Mouse (Mus musculus): ENCODE measurements around the gene Map3k20. TPM values are rescaled to one million over a fixed set of nuclear protein-coding genes. Genes with fewer than 3 reads are reported as not detected.

The Map3k20 gene
- total RNA-seq, 2 experiments from 2014 or later, result 30.5 to 46.9 TPM

DNA sequence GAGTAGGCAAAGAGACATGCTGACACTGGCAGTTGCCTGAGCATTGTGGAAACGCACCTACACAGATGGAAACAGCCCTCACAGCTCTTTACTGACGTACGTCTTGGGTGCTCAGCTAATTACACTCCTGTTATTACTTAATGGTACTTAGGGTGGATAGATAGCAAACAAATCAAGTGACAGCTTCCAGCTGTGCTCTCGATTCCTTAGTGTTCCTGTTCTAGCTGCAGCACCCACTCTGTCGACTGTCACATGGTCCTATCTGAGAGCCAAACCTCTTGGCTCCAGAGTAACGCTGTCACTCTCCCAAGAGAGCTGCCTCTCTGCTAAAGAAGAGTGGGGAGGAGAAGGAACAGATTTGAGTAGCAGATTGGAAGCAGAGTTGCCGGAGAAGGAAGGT is 80.5 kb downstream of the Map3k20 start:
- no peak for ATAC-seq (replicated peaks; ENCODE audit: low FRiP score, low TSS enrichment, poor library complexity, severe bottlenecking)

DNA sequence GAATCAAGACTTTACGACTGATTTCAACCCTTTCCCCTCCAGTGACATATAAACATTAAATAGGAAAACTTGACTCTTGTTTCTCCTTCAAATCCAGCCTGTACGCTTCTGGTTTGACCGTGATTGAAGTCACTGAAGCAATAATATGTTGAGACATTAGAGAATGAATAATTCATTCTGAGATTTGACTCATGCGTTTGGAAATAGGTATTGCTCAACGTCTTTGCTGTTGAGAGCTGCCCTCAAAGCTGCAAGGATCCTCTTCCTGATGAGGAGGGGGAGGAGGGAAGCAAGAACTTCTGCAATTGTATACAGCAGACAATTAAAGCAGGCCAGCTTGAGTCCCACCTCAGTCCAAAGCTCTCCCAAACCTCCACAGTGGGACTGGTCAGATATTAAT is 81.1 kb downstream of the Map3k20 start:
- no peak for ATAC-seq (replicated peaks; ENCODE audit: low FRiP score, low TSS enrichment, poor library complexity, severe bottlenecking)

DNA sequence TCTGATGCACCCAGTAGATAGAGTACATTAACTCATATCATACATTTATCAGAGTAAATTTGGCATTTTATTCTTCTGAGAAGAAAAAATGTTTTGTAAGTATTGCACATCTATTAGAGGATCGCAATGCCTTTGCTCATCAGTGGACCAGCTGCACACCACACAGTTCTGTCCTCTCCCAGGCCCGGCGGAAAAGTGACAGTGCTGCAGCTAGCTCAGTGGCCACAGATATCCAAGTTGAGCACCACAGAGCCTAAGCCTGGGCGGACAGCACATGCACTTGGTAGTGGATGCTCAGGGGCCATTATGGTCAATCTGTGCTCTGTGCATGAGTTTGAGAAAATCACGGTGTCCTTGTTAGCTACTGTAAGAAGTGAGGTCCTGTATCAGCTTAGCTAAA is 82.4 kb downstream of the Map3k20 start:
- no peak for ATAC-seq (replicated peaks; ENCODE audit: low FRiP score, low TSS enrichment, poor library complexity, severe bottlenecking)

DNA sequence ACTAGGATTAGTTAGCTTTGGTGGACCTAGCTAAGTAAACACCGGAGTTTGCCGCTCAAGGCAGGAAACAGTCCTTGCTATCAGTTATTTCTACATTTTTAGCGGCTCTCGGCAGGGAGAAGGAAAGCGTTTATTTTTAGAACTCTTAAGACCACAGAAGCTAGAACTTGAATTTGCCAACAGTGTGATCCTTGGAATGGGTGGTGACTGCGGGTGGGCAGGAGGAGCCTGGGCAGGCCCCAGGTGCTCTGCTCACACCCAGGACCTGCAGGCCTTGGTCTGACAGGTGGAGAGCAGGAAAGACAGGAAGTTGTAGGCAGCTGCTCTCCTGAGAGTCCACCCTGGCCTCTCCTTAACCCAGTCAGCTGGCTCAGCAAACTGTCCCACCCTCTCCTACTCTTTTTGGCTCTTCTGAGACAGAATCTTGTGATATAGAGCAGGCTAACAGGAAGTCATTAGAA is 83.7 kb downstream of the Map3k20 start:
- ATAC-seq (replicated peaks; ENCODE audit: low FRiP score, low TSS enrichment, poor library complexity, severe bottlenecking), result peak; percentile 47

DNA sequence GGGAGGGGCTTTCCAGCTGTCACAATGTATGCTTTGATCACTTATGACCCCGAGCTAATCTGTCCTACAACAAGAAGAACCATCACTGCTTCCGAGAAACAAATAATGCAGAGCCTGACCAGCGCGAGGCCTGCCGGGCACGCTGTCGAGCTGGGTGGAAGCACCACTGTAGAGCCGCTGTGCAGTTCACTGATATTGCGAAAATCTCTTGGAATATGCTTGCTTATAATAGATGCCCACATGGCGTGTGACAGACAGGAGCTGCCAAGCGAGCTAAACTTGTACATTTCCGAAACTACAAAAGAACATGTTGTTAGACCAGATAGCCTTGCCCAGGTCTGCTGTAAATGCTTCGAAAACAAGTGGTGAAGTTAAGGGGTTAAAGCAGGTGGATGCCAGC is 86.7 kb downstream of the Map3k20 start:
- ATAC-seq (replicated peaks; ENCODE audit: low FRiP score, low TSS enrichment, poor library complexity, severe bottlenecking), result no peak

DNA sequence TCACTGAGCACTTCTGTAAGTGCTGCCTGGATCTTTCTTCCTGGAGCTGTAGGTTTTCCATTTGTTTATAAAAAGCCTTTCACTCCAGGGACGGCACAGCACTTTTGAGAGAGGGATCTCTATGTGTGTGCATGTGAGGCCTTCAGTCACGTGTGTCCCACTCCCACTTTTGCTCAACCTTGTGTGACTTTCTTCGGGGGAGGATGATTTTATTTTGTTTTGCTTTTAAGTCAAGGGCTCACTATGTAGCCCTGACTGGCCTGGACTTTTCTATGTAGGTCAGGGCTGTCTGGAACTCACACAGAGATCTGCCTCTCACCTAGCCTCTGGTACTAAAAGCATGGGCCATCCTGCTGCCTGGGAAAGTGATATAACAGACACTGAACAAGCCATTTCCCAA is 88.6 kb downstream of the Map3k20 start:
- ATAC-seq (replicated peaks; ENCODE audit: low FRiP score, low TSS enrichment, poor library complexity, severe bottlenecking), result no peak

DNA sequence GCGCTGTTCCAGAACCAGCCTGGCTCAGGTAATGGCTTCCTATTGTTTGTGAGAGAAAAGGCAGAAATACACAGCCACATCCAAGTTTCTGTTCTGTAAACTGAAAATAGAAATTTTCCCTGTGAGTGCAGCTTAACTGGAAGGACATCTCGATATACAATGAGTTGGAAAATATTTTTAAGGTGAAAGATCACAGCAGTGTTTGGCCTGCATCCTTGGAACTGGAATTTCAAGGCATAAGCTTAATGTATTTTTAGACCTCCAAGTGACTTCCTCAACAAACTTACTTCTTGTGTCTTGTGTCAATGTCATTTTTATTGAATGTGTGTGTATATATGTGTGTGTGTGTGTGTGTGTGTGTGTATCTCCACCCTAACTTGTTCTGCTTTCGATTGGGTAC is 90.4 kb downstream of the Map3k20 start:
- ATAC-seq (replicated peaks; ENCODE audit: low FRiP score, low TSS enrichment, poor library complexity, severe bottlenecking), result no peak

DNA sequence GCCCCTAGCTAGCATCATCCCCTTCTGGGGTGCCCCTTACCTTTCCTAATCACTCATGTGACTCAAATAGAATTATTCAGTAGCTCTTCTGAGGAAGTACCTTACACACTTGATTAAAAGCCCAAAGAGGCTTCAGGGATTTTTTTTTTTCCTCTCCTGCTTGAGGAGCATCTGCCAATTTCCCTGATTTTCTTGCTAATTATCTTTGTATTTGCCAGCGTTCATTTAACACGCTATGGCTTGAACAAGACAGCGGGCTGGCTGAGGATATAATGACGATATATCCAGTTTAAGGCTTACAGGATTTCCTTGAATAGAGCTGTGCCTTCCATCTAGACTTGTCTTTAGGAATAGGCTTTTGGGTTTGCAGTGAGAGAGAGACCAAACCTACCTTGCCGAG is 91.5 kb downstream of the Map3k20 start:
- ATAC-seq (replicated peaks; ENCODE audit: low FRiP score, low TSS enrichment, poor library complexity, severe bottlenecking), result no peak

DNA sequence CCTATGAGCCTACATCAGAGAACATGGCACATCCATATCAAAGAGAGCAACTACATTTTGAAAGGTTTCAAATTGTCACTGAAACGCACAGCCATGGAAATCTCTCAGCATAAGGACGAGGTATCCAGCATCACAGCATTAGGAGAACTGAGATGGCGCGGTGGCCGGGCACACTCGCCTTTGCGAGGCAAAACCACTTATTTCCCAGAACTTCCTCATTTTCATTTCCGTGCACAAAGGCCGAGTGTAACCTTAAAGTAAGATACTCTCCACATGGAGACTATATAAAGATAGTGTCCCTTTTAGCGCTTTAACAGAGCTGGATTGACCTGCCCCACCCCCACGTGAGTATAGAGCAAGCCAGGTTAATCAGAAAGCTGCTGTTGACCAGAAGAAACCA is 94.0 kb downstream of the Map3k20 start:
- ATAC-seq (replicated peaks; ENCODE audit: low FRiP score, low TSS enrichment, poor library complexity, severe bottlenecking), result no peak

DNA sequence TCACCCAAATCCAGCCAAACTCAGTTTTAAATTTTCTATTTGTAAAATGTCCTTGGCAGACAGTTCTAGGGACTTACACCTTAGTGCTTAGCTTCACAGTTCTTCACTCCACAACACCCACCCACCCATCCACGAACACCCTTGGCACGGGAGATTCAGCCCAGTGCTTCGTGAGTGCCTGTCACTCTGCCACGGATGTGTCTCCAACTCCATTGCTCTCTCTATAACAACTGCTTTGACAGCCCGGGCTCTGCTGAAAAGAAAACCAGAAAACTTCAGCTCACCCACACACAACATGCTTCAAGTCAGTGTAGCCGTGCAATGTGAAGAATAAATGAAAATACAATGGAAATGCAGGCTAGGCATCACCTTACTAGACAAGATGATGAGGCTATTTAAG is 97.2 kb downstream of the Map3k20 start:
- no peak for ATAC-seq (replicated peaks; ENCODE audit: low FRiP score, low TSS enrichment, poor library complexity, severe bottlenecking)

DNA sequence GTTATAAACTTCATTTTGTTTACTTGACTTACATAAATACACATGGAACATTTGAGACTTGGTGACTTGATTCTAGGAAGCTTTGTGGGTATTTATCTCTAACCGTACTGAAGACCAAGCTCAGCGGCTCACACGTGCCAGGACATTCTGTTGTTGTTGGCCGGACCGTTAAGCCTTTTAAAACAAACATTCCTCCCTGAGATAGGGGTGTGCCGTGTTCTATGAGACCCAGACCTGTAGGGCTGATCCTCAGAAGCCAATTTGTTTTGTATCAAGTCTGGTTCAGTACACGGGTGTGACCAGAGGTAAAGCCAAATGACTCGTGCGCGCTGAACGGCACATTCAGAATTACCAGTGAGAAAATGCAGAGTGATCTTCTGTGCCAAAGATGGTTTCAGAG is 97.9 kb downstream of the Map3k20 start:
- no peak for ATAC-seq (replicated peaks; ENCODE audit: low FRiP score, low TSS enrichment, poor library complexity, severe bottlenecking)

DNA sequence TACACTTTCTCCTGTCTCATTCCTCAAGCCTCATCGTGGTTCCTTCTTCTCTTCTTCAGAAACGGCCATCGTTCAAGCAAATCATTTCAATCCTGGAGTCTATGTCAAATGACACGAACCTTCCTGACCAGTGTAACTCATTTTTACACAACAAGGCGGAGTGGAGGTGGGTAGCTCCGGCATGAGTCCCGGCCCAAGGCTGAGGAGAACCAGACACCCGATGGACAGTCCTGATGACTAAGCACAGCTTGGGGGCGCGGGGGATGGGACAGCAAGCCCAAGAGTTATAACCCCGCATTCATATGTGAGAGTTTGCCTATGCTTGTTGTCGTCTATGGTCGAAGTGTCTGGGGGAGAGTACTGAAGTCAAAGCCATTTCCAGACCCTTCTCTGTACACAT is 104.0 kb downstream of the Map3k20 start:
- no peak for ATAC-seq (replicated peaks; ENCODE audit: low FRiP score, low TSS enrichment, poor library complexity, severe bottlenecking)

DNA sequence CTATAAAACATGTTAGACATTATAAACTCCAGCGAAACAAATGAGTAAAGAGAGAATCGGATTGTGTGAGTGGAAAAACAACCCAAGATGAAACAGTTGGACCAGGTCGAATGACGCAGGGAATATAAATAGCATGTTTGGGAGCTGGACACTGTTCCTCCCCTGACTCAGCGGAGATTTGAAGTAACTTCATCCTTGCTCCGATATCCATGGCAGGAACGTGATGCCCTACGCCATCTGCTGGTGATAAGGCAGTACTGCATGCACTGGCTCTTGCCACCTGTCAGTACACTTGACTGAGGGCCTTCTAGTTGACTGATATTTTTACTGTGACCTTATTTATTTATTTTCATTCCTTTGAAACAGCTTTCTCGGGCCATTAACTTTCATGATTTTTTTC is 104.5 kb downstream of the Map3k20 start:
- ATAC-seq (replicated peaks; ENCODE audit: low FRiP score, low TSS enrichment, poor library complexity, severe bottlenecking), result peak; percentile 88

DNA sequence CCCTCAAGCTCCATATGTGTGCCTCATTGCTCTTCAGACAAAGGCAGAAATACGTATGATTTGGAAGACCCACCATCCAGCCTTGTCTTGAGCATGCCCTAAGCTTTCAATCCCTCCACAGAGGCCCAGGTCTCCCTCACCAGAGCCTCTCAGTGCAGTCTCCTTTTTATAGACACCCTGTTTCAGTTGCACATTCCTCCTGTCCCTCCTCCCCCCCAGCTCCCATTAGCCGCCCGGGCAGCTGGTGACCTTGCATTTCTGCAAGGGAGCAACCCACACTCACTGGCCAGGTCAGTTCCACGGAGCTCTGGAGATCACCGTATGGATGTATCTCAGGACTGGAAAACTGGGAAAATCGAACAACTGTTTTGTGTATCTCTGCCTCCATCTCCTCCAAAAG is 105.0 kb downstream of the Map3k20 start:
- ATAC-seq (replicated peaks; ENCODE audit: low FRiP score, low TSS enrichment, poor library complexity, severe bottlenecking), result no peak

DNA sequence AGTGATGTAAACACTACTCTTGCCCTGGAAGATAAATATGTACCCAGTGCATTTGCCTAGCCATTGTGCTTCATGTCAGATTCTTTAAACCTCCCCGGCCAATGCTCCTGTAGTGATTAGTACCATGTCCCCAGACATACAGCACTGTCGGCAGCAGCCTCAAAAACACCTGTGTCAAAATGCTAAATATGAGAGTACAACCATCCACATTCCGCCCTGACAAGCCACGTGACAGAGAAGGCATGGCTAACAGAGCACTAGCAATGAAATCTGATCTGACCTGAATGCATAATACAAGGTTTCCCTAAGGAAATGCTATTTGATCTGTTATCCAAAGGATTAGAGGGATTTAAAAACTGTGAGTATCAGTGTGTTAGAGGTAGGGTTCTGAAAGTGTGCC is 105.6 kb downstream of the Map3k20 start:
- ATAC-seq (replicated peaks; ENCODE audit: low FRiP score, low TSS enrichment, poor library complexity, severe bottlenecking), result no peak

DNA sequence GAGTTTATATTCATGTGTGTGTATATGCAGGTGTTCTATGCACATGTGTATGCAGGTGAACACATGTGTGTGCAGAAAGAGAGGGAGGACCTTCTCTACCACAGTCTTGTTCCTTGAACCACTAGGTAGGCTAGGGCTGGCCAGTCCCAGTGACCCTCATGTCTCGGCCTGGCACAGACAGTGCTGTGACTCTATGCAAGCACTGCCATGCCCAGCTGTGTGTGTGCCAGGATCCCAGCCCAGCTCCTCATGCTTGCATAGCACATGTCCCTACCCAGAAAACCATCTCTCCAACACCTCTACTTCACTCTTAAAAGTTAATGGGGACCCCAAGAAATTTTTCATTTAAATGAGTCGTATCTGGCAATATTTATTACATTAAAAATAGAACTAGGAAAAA is 106.3 kb downstream of the Map3k20 start:
- no peak for ATAC-seq (replicated peaks; ENCODE audit: low FRiP score, low TSS enrichment, poor library complexity, severe bottlenecking)

DNA sequence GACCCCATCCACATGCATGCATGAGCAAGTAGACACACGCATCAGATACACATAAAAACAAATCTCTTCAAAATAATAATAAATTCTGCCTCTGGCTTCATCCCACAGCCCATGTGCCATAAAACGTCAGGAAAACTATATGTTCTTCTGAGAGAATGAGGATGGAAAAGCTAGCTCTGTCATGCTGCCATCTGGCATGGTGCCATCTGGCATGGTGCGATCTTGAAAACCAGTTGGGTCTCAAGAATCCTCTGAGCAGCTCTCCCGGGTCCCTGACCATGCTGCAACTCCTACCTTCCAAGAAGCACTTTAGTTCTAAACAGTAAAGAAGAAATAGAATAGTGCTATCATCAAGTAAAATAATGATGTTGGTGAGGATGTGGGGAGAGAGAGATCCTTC is 106.9 kb downstream of the Map3k20 start:
- no peak for ATAC-seq (replicated peaks; ENCODE audit: low FRiP score, low TSS enrichment, poor library complexity, severe bottlenecking)

DNA sequence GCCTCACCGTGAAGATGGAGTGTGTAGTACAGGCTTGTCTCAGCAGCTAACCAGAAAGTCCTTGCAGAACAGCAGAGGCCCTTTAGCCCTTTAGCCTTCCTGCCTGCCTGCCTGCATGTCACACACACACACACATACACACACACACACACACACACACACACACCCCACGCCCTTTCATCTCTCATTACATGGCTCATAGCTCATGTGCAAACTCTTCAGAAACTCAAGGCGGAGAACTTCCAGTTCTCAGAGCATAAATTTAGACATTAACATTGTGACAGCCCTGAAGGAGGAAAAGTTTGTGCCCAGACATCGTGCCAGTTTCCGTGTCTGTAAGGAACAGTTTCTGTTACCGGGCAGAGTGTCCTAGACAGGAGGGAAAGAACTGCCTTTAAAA is 111.5 kb downstream of the Map3k20 start:
- ATAC-seq (replicated peaks; ENCODE audit: low FRiP score, low TSS enrichment, poor library complexity, severe bottlenecking), result no peak

DNA sequence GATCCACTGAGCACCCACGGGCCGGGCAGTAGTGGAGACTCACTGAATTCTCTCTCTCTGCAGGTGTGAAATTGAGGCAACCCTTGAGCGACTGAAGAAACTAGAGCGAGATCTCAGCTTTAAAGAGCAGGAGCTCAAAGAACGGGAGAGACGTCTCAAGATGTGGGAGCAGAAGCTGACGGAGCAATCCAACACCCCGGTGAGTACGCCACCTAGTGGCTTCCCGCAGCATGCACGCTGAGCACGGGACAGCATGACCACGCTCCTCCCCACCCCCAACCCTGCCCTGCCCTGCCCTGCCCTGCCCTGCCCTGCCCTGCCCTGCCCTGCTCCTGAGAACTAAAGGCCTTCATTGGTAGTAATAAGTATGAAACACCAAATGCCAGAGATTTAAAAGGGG is 112.8 kb downstream of the Map3k20 start:
- peak; percentile 96 for ATAC-seq (replicated peaks; ENCODE audit: low FRiP score, low TSS enrichment, poor library complexity, severe bottlenecking)

DNA sequence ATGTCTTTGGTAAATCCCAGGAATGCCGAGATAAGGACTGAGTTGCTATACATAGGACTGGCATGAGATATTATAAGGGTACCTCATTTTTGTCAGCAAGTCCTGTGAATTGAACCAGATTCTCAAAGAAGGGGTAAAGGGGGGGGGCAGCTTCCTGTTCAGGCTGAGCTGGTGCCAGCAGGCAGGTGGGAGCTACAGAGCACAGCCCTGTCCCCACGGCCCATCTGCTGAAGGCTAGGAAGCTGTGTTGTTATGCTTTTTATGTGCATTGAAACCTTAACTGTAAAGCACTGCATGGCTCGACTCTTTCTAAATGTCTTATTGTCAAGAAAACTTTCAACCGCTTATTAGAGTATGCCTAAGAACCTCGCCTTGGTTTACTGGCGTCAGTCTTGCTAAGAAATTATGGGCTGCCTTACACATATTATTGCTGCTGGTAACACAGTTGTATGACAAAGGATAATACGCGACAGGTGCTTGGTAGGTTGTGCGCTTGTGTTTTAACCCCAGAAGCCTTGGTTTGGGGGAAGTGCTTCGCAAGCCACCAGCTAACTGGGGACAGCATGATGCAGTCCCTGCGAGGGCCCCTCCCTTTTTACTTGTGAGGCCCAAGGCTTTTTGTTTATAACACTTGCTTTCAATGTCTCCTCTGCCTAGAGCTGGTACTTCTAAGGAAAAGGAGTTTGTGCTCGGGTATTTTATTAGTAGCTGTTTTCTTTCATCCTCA is 114.2 kb downstream of the Map3k20 start:
- ATAC-seq (replicated peaks; ENCODE audit: low FRiP score, low TSS enrichment, poor library complexity, severe bottlenecking), result no peak

DNA sequence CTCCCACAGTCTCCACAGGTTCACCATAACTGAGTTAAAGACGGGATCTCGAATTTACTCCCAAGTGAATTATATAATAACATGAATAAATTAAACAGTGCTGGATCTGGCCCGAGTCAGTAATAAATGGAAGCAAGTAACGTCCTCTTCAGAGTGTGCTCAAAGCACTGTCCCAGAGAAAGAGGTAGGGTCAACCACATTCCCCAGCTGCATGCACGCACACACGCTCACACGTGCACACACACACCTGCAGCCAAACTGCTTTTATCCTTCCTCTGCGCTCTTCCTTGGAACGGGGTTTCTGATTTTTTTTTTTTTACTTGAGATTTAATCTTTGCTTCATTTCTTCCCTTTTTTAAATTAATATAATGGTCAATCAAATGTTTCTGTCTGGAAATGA is 115.9 kb downstream of the Map3k20 start:
- ATAC-seq (replicated peaks; ENCODE audit: low FRiP score, low TSS enrichment, poor library complexity, severe bottlenecking), result no peak

Measured in megakaryocyte-erythroid progenitor cell, adult 5-6 weeks (primary cell).